Mouse (Mus musculus): ENCODE measurements around the gene Nos1. TPM values are rescaled to one million over a fixed set of nuclear protein-coding genes. Genes with fewer than 3 reads are reported as not detected.

Nos1 gene
- total and polyA plus RNA-seq, 2 experiments from 2014 or later, result 3.1 to 10.7 TPM

- 3% methylated on average over 14 of the region's 14 CpGs for WGBS
- Histone ChIP-seq H3K4me3 (ENCODE audit: low read length) (peak overlapping the region; percentile 32), H3K4me2 (ENCODE audit: low read depth, low read length) (peak overlapping the region; percentile 70), H3K27ac (no peak overlapping the region), H3K9ac (replicated peaks; ENCODE audit: low read length) (no peak overlapping the region), H3K36me3 (ENCODE audit: insufficient read depth, low read length) (no peaks in the 10 kb centered on the region), H3K4me1 (ENCODE audit: insufficient read depth, low read length) (no peaks in the 10 kb centered on the region; the same call in 1 of the 2 replicates), H3K9me3 (ENCODE audit: low read length) (no peaks in the 10 kb centered on the region), H3K27me3 (ENCODE audit: insufficient read depth, low read length) (peaks cover 5% of the 10 kb centered on the region)
- DNase-seq (ENCODE audit: low spot score) (no peak), ATAC-seq (no peak)
- TF ChIP-seq CTCF (IDR thresholded peaks at IDR 0.05; ENCODE audit: low read depth), result no peak
Measured at GRCm38 (mm10) chr5:117842699-117843098, 61.9 kb downstream of the Nos1 start.

- H3K9me3 ChIP-seq (ENCODE audit: low read length), result no peaks in the 10 kb centered on the region
- no peak overlapping the region for H3K9ac ChIP-seq (replicated peaks; ENCODE audit: low read length)
- no peak overlapping the region for H3K27ac ChIP-seq
- H3K27me3 ChIP-seq (ENCODE audit: insufficient read depth, low read length), result peaks cover 5% of the 10 kb centered on the region
- ATAC-seq (no peak), DNase-seq (ENCODE audit: low spot score) (no peak)
- no peak for TF ChIP-seq CTCF (IDR thresholded peaks at IDR 0.05; ENCODE audit: low read depth)
- 19% methylated on average over 1 of the region's 1 CpGs for WGBS
- no peaks in the 10 kb centered on the region for H3K36me3 ChIP-seq (ENCODE audit: insufficient read depth, low read length)
- H3K4me3 ChIP-seq (ENCODE audit: low read length), result no peak overlapping the region
- no peak overlapping the region for H3K4me2 ChIP-seq (ENCODE audit: low read depth, low read length)
- H3K4me1 ChIP-seq (ENCODE audit: insufficient read depth, low read length), result no peaks in the 10 kb centered on the region
Measured at GRCm38 (mm10) chr5:117844611-117845010, 63.8 kb downstream of the Nos1 start.

GRCm38 (mm10) chr5:117850474-117850873 lies 69.6 kb downstream of the Nos1 start:
- Histone ChIP-seq H3K27me3 (ENCODE audit: insufficient read depth, low read length) (no peaks in the 10 kb centered on the region), H3K27ac (no peak overlapping the region), H3K36me3 (ENCODE audit: insufficient read depth, low read length) (no peaks in the 10 kb centered on the region), H3K9ac (replicated peaks; ENCODE audit: low read length) (no peak overlapping the region), H3K4me1 (ENCODE audit: insufficient read depth, low read length) (no peaks in the 10 kb centered on the region), H3K4me3 (ENCODE audit: low read length) (no peak overlapping the region), H3K4me2 (ENCODE audit: low read depth, low read length) (no peak overlapping the region), H3K9me3 (ENCODE audit: low read length) (no peaks in the 10 kb centered on the region)
- ATAC-seq, result no peak
- no peak for TF ChIP-seq CTCF (IDR thresholded peaks at IDR 0.05; ENCODE audit: low read depth)
- no peak for DNase-seq (ENCODE audit: low spot score)
- WGBS, result 83% methylated on average over 12 of the region's 12 CpGs

- Histone ChIP-seq H3K27ac (no peak overlapping the region), H3K36me3 (ENCODE audit: insufficient read depth, low read length) (no peaks in the 10 kb centered on the region), H3K27me3 (ENCODE audit: insufficient read depth, low read length) (no peaks in the 10 kb centered on the region), H3K4me3 (ENCODE audit: low read length) (no peak overlapping the region), H3K9me3 (ENCODE audit: low read length) (no peaks in the 10 kb centered on the region), H3K4me1 (ENCODE audit: insufficient read depth, low read length) (no peaks in the 10 kb centered on the region), H3K9ac (replicated peaks; ENCODE audit: low read length) (no peak overlapping the region), H3K4me2 (ENCODE audit: low read depth, low read length) (no peak overlapping the region)
- WGBS, result 79% methylated on average over 10 of the region's 10 CpGs
- TF ChIP-seq CTCF (IDR thresholded peaks at IDR 0.05; ENCODE audit: low read depth), result no peak
- ATAC-seq (no peak), DNase-seq (ENCODE audit: low spot score) (no peak)
Measured at GRCm38 (mm10) chr5:117853741-117854140, 72.9 kb downstream of the Nos1 start.

GRCm38 (mm10) chr5:117864588-117865300 lies 83.9 kb downstream of the Nos1 start:
- Histone ChIP-seq H3K27me3 (ENCODE audit: insufficient read depth, low read length) (no peaks in the 10 kb centered on the region), H3K9ac (replicated peaks; ENCODE audit: low read length) (no peak overlapping the region), H3K4me3 (ENCODE audit: low read length) (no peak overlapping the region), H3K9me3 (ENCODE audit: low read length) (no peaks in the 10 kb centered on the region), H3K36me3 (ENCODE audit: insufficient read depth, low read length) (no peaks in the 10 kb centered on the region), H3K4me2 (ENCODE audit: low read depth, low read length) (no peak overlapping the region), H3K4me1 (ENCODE audit: insufficient read depth, low read length) (peaks cover 7% of the 10 kb centered on the region; the same call in 1 of the 2 replicates), H3K27ac (0 out of 2 replicates have a peak overlapping the region, but pooled peaks have one; percentile 26)
- DNase-seq (ENCODE audit: low spot score) (peak; percentile 64), ATAC-seq (peak; percentile 85)
- 15% methylated on average over 13 of the region's 13 CpGs for WGBS
- no peak for TF ChIP-seq CTCF (IDR thresholded peaks at IDR 0.05; ENCODE audit: low read depth)

- H3K9ac ChIP-seq (replicated peaks; ENCODE audit: low read length), result no peak overlapping the region
- WGBS, result 63% methylated on average over 16 of the region's 16 CpGs
- H3K27ac ChIP-seq, result no peak overlapping the region
- H3K36me3 ChIP-seq (ENCODE audit: insufficient read depth, low read length), result no peaks in the 10 kb centered on the region
- H3K27me3 ChIP-seq (ENCODE audit: insufficient read depth, low read length), result no peaks in the 10 kb centered on the region
- DNase-seq (ENCODE audit: low spot score) (no peak), ATAC-seq (no peak)
- H3K9me3 ChIP-seq (ENCODE audit: low read length), result no peaks in the 10 kb centered on the region
- H3K4me1 ChIP-seq (ENCODE audit: insufficient read depth, low read length), result peaks cover 7% of the 10 kb centered on the region; the same call in 1 of the 2 replicates
- TF ChIP-seq CTCF (IDR thresholded peaks at IDR 0.05; ENCODE audit: low read depth), result no peak
- H3K4me2 ChIP-seq (ENCODE audit: low read depth, low read length), result no peak overlapping the region
- no peak overlapping the region for H3K4me3 ChIP-seq (ENCODE audit: low read length)
Measured at GRCm38 (mm10) chr5:117865876-117866275, 85.0 kb downstream of the Nos1 start.

GRCm38 (mm10) chr5:117871614-117872013 lies 90.8 kb downstream of the Nos1 start:
- no peaks in the 10 kb centered on the region for H3K27me3 ChIP-seq (ENCODE audit: insufficient read depth, low read length)
- H3K9me3 ChIP-seq (ENCODE audit: low read length), result no peaks in the 10 kb centered on the region
- H3K4me2 ChIP-seq (ENCODE audit: low read depth, low read length), result no peak overlapping the region
- no peak overlapping the region for H3K27ac ChIP-seq
- TF ChIP-seq CTCF (IDR thresholded peaks at IDR 0.05; ENCODE audit: low read depth), result no peak
- H3K4me1 ChIP-seq (ENCODE audit: insufficient read depth, low read length), result no peaks in the 10 kb centered on the region; the same call in 1 of the 2 replicates
- H3K4me3 ChIP-seq (ENCODE audit: low read length), result no peak overlapping the region
- H3K9ac ChIP-seq (replicated peaks; ENCODE audit: low read length), result no peak overlapping the region
- no peak for ATAC-seq
- H3K36me3 ChIP-seq (ENCODE audit: insufficient read depth, low read length), result no peaks in the 10 kb centered on the region
- DNase-seq (ENCODE audit: low spot score), result no peak
- 55% methylated on average over 1 of the region's 1 CpGs for WGBS
